Mouse (Mus musculus) cerebellum, postnatal 14 days (tissue): Measurements from ENCODE around the gene Car14.
"Not testable (repeated sequence)": the region's sequence is repeated elsewhere in the genome, so short reads cannot be mapped to it uniquely, and the experiment has no call there.

ENCODE experiments used
- DNase-seq, 2 experiments: peaks; one replicate each; pipeline ENCODE4 v3.0.0; 2021; ENCODE audit warnings: mixed read lengths in 2 of 2

Car14 gene

GRCm38 (mm10) chr3:95924185-95924584, 19.7 kb upstream of the Car14 start:
- DNase-seq: no peak

GRCm38 (mm10) chr3:95923429-95923828, 18.9 kb upstream of the Car14 start:
- not testable (repeated sequence) for DNase-seq

GRCm38 (mm10) chr3:95920532-95920931, 16.0 kb upstream of the Car14 start:
- DNase-seq: not testable (repeated sequence)

- no peak for DNase-seq
Measured at GRCm38 (mm10) chr3:95916760-95917159, 12.3 kb upstream of the Car14 start.

- no peak for DNase-seq
Measured at GRCm38 (mm10) chr3:95914706-95915105, 10.2 kb upstream of the Car14 start.

- no peak for DNase-seq
Measured at GRCm38 (mm10) chr3:95907613-95908012, 3.1 kb upstream of the Car14 start.

GRCm38 (mm10) chr3:95906860-95907259, 2.4 kb upstream of the Car14 start:
- peak; percentile 67 to 77 for DNase-seq

- peak; percentile 45 to 55 for DNase-seq
Measured at GRCm38 (mm10) chr3:95905940-95906492, 1.5 kb upstream of the Car14 start.

GRCm38 (mm10) chr3:95905146-95905939, 852 bp upstream of the Car14 start:
- peak in 1 of 2 experiments; percentile 43 for DNase-seq

- no peak for DNase-seq
Measured at GRCm38 (mm10) chr3:95903753-95904502, 563 bp downstream of the Car14 start.

GRCm38 (mm10) chr3:95902643-95903042, 1.8 kb downstream of the Car14 start:
- DNase-seq: no peak

- no peak for DNase-seq
Measured at GRCm38 (mm10) chr3:95902373-95902625, 2.2 kb downstream of the Car14 start.

GRCm38 (mm10) chr3:95901616-95902372, 2.7 kb downstream of the Car14 start:
- DNase-seq: no peak

GRCm38 (mm10) chr3:95899800-95900524, 4.5 kb downstream of the Car14 start:
- DNase-seq: no peak

GRCm38 (mm10) chr3:95895501-95895900, 9.0 kb downstream of the Car14 start:
- not testable (repeated sequence) for DNase-seq

GRCm38 (mm10) chr3:95894317-95895160, 10.0 kb downstream of the Car14 start:
- DNase-seq: peak; percentile 79 to 81

GRCm38 (mm10) chr3:95893606-95894316, 10.7 kb downstream of the Car14 start, which contains the start of gene Aph1a:
Gene Aph1a, plus strand, starts transcription at chr3:95893969.
- DNase-seq: peak; percentile 95

- no peak for DNase-seq
Measured at GRCm38 (mm10) chr3:95893126-95893525, 11.4 kb downstream of the Car14 start.

- DNase-seq: no peak
Measured at GRCm38 (mm10) chr3:95892066-95893052, 12.1 kb downstream of the Car14 start.
